Comparison of ENCODE assay signal across 8 mouse cellular contexts in genomic region chr17:87142271-87142670, GRCm38 (mm10). TPM values are rescaled to one million over a fixed set of nuclear protein-coding genes. Genes with fewer than 3 reads are reported as not detected.
DNase-seq lines count a peak whose midpoint lies in the region; ATAC-seq lines count a peak whose summit lies in the region.

No protein-coding gene starts in this region.

- intact Hi-C loops in heart, postnatal 14 days (cut with DNase I): loop anchor here (5.0 kb wide), 2 partner anchors 35 to 75 kb away; partner anchors contain the start of gene Socs5

- ATAC-seq in embryonic facial prominence, embryonic 14.5 days (ENCODE audit: low read depth): peak; percentile 53; the same call in 1 of the 2 replicates
- ATAC-seq in stomach, embryonic 14.5 days (ENCODE audit: insufficient number of reproducible peaks, insufficient read depth, low FRiP score, low read depth): peak; percentile 71; the same call in 1 of the 2 replicates
- no peak for ATAC-seq in forebrain, embryonic 11.5 days (replicated peaks; ENCODE audit: low FRiP score)

- H3K9me3 ChIP-seq in embryonic facial prominence, embryonic 14.5 days (ENCODE audit: control insufficient read depth, low read length): no peaks in the 10 kb centered on the region
- H3K9me3 ChIP-seq in stomach, embryonic 14.5 days (ENCODE audit: control insufficient read depth, low read depth, low read length): no peaks in the 10 kb centered on the region
- no peaks in the 10 kb centered on the region for H3K9me3 ChIP-seq in forebrain, embryonic 11.5 days (ENCODE audit: control insufficient read depth, low read length)

- no peak overlapping the region for H3K9ac ChIP-seq in embryonic facial prominence, embryonic 14.5 days (ENCODE audit: low read depth, low read length)
- H3K9ac ChIP-seq in stomach, embryonic 14.5 days (replicated peaks; ENCODE audit: low read depth, low read length): no peak overlapping the region
- H3K9ac ChIP-seq in forebrain, embryonic 11.5 days (ENCODE audit: low read length): no peak overlapping the region

- peak; percentile 56 for DNase-seq in ovary, adult 18-20 months (ENCODE audit: low spot score)
- DNase-seq in ovary, postnatal 10 days (ENCODE audit: low spot score): no peak
- peak; percentile 71 for DNase-seq in embryonic facial prominence, embryonic 14.5 days (ENCODE audit: low spot score)
- peak; percentile 72 to 78 for DNase-seq in heart, postnatal 14 days
- peak; percentile 47 for DNase-seq in liver
- no peak for DNase-seq in forebrain, embryonic 11.5 days (ENCODE audit: low spot score)
- no peak for DNase-seq in right cerebral cortex, adult 2 months (ENCODE audit: low spot score in 2 of 2)

- H3K27me3 ChIP-seq in embryonic facial prominence, embryonic 14.5 days (replicated peaks; ENCODE audit: control insufficient read depth, insufficient read depth, low read length): no peaks in the 10 kb centered on the region
- H3K27me3 ChIP-seq in stomach, embryonic 14.5 days (ENCODE audit: control insufficient read depth, insufficient read depth, low read length): no peaks in the 10 kb centered on the region
- no peaks in the 10 kb centered on the region for H3K27me3 ChIP-seq in forebrain, embryonic 11.5 days (ENCODE audit: control insufficient read depth, insufficient read depth, low read length)

- H3K36me3 ChIP-seq in embryonic facial prominence, embryonic 14.5 days (ENCODE audit: control insufficient read depth, insufficient read depth, low read length): peaks cover 9% of the 10 kb centered on the region; the same call in 1 of the 2 replicates
- no peaks in the 10 kb centered on the region for H3K36me3 ChIP-seq in stomach, embryonic 14.5 days (ENCODE audit: control insufficient read depth, insufficient read depth, low read length)
- H3K36me3 ChIP-seq in forebrain, embryonic 11.5 days (ENCODE audit: control insufficient read depth, insufficient read depth, low read length): no peaks in the 10 kb centered on the region

- no peak overlapping the region; the same call in 1 of the 2 replicates for H3K27ac ChIP-seq in embryonic facial prominence, embryonic 14.5 days (replicated peaks; ENCODE audit: low read depth, low read length)
- H3K27ac ChIP-seq in stomach, embryonic 14.5 days (ENCODE audit: low read length): no peak overlapping the region
- no peak overlapping the region for H3K27ac ChIP-seq in forebrain, embryonic 11.5 days (ENCODE audit: low read depth, low read length)

- H3K4me3 ChIP-seq in embryonic facial prominence, embryonic 14.5 days (ENCODE audit: low read depth, low read length): no peak overlapping the region
- H3K4me3 ChIP-seq in stomach, embryonic 14.5 days (ENCODE audit: low read depth, low read length): no peak overlapping the region
- no peak overlapping the region for H3K4me3 ChIP-seq in forebrain, embryonic 11.5 days (ENCODE audit: low read depth, low read length)

- H3K4me2 ChIP-seq in embryonic facial prominence, embryonic 14.5 days (ENCODE audit: low read depth, low read length): peak overlapping the region; percentile 42
- H3K4me2 ChIP-seq in stomach, embryonic 14.5 days (replicated peaks; ENCODE audit: low read depth, low read length): no peak overlapping the region; the same call in 1 of the 2 replicates
- H3K4me2 ChIP-seq in forebrain, embryonic 11.5 days (ENCODE audit: low read depth, low read length, severe bottlenecking): no peak overlapping the region

- 0 out of 2 replicates have a peak, but pooled peaks cover 5% of the 10 kb centered on the region for H3K4me1 ChIP-seq in embryonic facial prominence, embryonic 14.5 days (ENCODE audit: control insufficient read depth, insufficient read depth, low read length)
- no peaks in the 10 kb centered on the region for H3K4me1 ChIP-seq in stomach, embryonic 14.5 days (ENCODE audit: control insufficient read depth, insufficient read depth, low read length)
- no peaks in the 10 kb centered on the region for H3K4me1 ChIP-seq in forebrain, embryonic 11.5 days (replicated peaks; ENCODE audit: control insufficient read depth, insufficient read depth, low read length)

- WGBS in embryonic facial prominence, embryonic 14.5 days: 37% methylated on average over 11 of the region's 11 CpGs
- WGBS in stomach, embryonic 14.5 days: 40% methylated on average over 11 of the region's 11 CpGs
- 64% methylated on average over 11 of the region's 11 CpGs for WGBS in forebrain, embryonic 11.5 days

RNA-seq across cellular contexts. Expression of gene Socs5, which starts 34.8 kb away (rescaled TPM):
- 24.1 and 28.2 TPM in 2 replicates for polyA plus RNA-seq in embryonic facial prominence, embryonic 14.5 days (2014; fragmentation: Nextera tagmentation; extraction: Ambion mirVana)
- 10 to 100 TPM; 30.3 to 32.8 TPM for total RNA-seq in heart, postnatal 14 days (2021)
- polyA plus RNA-seq in stomach, embryonic 14.5 days (2014; fragmentation: Nextera tagmentation; extraction: Ambion mirVana): 15.2 and 15.9 TPM in 2 replicates
- 10.5 and 11.0 TPM in 2 replicates for polyA plus RNA-seq in forebrain, embryonic 11.5 days (2014; fragmentation: Nextera tagmentation; extraction: Ambion mirVana)

Comparison
In these comparisons a context has a peak if more than half of its experiments do, and no peak if none do; other contexts are left out.
1. DNase-seq: peak in ovary, adult 18-20 months (single experiment), embryonic facial prominence, embryonic 14.5 days (single experiment), heart, postnatal 14 days (2 of 2) and liver (single experiment); none in ovary, postnatal 10 days (single experiment), forebrain, embryonic 11.5 days (single experiment) and right cerebral cortex, adult 2 months (0 of 2).